Mouse (Mus musculus) thymus, adult 18-20 months (tissue): ENCODE measurements around the gene Dhrs4.

Experiments
- DNase-seq, 2 experiments: peaks; one replicate each; pipeline ENCODE4 v3.0.0; 2022; ENCODE audit warnings: mixed read lengths in 2 of 2

The Dhrs4 gene

DNA sequence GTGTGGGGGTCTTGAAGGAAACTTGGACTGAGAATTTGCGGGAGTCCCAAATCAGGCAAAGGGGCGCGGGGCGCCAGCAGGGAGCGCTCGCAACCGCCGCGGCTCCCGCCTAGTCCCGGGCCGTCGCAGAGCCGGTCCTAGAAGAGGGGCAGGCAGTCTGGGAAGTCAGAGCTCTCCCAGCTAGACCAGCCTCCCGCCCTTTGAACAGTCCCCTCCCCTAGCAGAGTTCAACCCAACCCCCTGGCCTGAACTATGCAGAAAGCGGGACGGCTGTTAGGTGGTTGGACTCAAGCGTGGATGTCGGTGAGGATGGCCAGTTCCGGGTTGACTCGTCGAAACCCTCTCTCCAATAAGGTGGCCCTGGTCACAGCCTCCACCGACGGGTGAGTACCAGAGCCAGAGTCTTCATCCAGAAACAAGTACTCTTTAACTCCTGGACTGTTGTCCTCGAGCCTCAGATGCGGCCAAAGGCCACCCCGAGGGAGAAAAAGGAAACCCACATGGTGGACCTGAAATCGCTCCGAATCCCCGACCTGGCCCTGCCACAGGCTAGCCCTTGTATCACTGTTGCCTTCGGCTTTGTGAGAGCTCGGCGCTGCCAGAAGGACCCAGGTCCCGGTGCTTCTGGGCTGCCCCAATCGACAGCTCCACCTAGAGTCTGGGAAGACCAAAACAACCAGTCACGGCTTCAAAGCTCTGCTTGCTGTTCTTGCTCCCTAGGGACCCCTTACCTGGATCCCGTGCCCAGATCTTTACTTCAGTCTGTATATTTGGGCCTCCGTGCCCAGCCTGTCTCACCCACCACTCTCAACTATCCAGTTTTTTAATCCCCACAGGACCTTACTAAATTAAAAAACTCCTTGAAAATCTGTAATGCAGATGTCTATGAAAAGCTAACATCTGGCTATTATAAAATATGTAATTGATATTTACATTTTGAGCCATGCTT is at the start of gene Dhrs4:
Dhrs4 (plus strand) TSS at position 108 of the 949 bp plus-strand sequence.
- peak; percentile 72 to 81 for DNase-seq

- no peak for DNase-seq
Observed at GRCm38 (mm10) chr14:55430255-55430654, 48.3 kb upstream of the Dhrs4 start.

DNA sequence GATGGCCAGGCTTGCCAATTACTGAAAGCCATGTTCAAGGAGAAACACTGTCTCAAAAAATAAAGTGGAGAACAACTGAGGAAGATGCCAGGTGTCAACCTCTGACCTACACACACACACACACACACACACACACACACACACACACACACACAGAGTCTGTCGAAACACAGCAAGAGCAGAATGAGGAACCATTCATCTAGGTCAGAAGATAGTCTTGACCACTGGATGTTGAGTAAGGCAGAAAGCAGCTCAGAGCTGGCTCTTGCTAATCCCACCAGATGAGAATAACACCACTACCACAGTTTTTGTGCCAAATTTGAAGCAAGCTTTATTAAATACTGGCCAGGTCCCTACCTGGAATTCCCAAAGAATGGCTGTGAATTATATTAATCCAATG is 45.5 kb upstream of the Dhrs4 start:
- DNase-seq: no peak

GRCm38 (mm10) chr14:55434825-55435224 is 43.7 kb upstream of the Dhrs4 start:
- DNase-seq: no peak

DNA sequence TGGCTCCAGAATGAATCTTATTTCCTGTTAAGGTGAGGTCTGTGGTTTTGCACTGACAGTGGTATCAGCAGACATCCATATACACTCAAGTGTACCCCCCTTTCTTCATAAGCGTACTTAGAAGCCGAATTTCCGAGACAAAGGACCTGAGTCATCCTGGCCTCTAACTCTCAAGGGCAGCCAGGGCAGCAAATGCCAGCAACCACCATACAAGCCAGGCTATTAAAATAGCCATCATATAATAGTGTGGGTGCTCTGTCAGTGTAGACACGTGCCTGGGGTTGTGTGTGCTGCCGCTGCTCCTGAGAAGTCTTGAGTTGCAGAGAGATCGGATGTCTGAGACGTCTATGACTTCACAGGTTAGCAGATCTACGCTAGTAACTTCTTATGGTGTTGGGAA is 41.4 kb upstream of the Dhrs4 start:
- DNase-seq: no peak

- peak; percentile 14 to 34 for DNase-seq
Observed at GRCm38 (mm10) chr14:55438193-55438784, 40.3 kb upstream of the Dhrs4 start.

- no peak for DNase-seq
Observed at GRCm38 (mm10) chr14:55457693-55458092, 20.9 kb upstream of the Dhrs4 start.

- peak; percentile 30 to 31 for DNase-seq
Observed at GRCm38 (mm10) chr14:55458273-55458672, 20.3 kb upstream of the Dhrs4 start.

DNA sequence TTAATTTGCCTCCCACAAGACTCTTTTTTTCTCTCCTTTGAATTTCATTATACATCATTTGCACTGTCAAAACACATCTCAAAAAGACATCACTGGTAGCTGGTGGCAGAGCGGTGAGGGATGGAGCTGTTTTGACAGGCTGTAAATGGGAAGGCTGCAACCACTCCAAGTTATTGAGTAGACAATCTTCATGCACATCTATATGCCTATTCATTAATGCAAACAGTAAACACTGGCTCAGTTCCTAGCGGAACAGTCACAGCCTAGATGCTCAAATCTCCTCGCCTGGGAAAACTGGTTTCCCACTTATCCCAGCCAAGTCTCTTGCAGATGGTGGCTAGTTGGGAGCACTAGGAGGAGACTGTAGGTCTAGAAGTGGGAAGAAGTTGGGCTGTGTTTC is 19.8 kb upstream of the Dhrs4 start:
- DNase-seq: no peak

- no peak for DNase-seq
Observed at GRCm38 (mm10) chr14:55459796-55460195, 18.8 kb upstream of the Dhrs4 start.

DNA sequence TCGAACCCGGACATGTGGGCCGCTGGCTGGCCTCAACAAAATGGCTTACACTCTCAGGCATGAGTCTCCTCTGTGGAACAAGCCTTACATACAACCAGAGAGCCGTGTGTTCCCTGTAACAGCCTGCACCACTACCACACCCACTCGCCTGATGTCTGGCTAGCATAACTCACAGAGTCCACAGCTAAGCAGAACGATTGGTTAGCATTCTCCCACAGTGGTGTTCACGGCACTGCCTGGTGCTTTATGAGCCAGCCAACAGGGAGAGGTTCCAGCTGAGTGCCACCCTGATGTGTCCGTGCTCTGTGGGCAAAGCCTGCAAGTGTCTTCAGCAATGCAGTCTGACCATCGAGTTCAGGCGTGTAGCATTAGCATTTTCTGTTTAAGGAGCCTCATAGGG is 18.3 kb upstream of the Dhrs4 start:
- DNase-seq: no peak

GRCm38 (mm10) chr14:55461757-55462156 is 16.8 kb upstream of the Dhrs4 start:
- no peak for DNase-seq

GRCm38 (mm10) chr14:55466481-55466880 is 12.1 kb upstream of the Dhrs4 start:
- DNase-seq: no peak

- no peak for DNase-seq
Observed at GRCm38 (mm10) chr14:55467108-55467507, 11.4 kb upstream of the Dhrs4 start.

DNA sequence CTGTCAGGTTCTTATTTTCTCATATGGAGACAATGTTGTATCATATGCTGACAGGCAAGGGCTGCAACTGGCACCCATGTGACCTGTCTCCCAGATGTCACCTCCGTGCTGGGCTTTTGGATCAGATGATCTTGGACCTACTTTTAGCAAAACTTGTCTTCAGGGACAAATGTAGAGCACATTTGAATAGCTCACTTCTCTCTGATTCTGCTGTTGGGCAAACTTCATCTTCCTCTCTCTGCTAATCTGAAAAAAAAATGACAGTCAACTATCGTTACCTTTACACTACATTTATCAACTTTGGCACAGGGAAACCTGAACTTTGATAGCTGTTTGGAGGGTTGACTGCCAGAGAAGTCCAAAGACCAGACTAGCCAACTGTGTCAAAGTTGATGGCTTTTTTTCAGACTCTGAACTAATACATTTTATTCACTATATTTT is 10.2 kb upstream of the Dhrs4 start:
- DNase-seq: no peak

DNA sequence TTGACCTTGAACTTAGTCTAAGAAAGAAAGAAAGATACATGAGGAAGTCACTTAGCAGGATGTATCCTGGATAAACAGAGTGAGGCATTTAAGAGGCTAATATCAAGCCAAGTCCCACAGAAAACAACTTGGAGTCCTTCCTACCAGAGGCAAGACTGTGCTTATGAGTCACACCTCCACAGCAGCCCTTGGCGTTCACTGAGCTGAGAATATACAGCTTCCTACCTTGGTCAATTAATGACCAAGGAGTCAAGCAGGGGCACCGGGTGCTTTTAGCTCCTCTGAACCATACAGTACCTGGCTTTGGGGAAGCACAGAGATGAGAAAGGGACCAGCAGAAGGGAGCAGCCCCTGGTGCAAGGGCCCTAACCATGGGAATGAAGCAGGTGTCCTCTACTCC is 9.5 kb upstream of the Dhrs4 start:
- DNase-seq: no peak

- no peak for DNase-seq
Observed at GRCm38 (mm10) chr14:55469821-55470220, 8.7 kb upstream of the Dhrs4 start.

- DNase-seq: no peak
Observed at GRCm38 (mm10) chr14:55470806-55471205, 7.8 kb upstream of the Dhrs4 start.

GRCm38 (mm10) chr14:55475654-55476053 is 2.9 kb upstream of the Dhrs4 start:
- no peak for DNase-seq

- DNase-seq: no peak
Observed at GRCm38 (mm10) chr14:55477421-55477820, 1.1 kb upstream of the Dhrs4 start.

- no peak for DNase-seq
Observed at GRCm38 (mm10) chr14:55477829-55478228, 729 bp upstream of the Dhrs4 start.

GRCm38 (mm10) chr14:55479629-55480028 is 1.1 kb downstream of the Dhrs4 start:
- DNase-seq: no peak

- no peak for DNase-seq
Observed at GRCm38 (mm10) chr14:55484430-55485085, 6.0 kb downstream of the Dhrs4 start.

DNA sequence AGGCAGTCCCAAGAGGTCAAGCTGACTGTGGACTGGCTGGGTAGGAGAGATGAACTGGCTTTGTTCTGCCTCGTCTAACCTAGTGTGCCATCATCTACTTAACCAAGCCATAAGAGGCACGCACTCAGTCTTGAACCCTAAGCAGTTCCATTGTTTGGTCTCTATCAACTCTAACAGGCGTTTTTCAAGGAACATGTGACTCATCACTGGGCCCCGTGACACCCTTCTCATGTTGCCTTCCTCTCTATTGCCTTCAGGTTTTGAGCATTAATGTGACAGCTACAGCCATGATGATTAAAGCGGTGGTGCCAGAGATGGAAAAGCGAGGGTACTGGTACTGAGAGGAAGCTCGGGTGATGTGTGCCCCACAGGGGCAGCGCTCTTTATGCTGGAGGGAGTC is 8.3 kb downstream of the Dhrs4 start:
- DNase-seq: no peak
